Mouse (Mus musculus): ENCODE results near the gene Timm8b. TPM values are rescaled to one million over a fixed set of nuclear protein-coding genes. Genes with fewer than 3 reads are reported as not detected.
"Not testable (repeated sequence)": the region's sequence is repeated elsewhere in the genome, so short reads cannot be mapped to it uniquely, and the experiment has no call there.

Timm8b gene
- polyA plus RNA-seq, 1 experiment from 2014 or later = 108 TPM

GRCm38 (mm10) chr9:50630903-50631302 lies 27.2 kb downstream of the Timm8b start:
- no CpG with 5 or more reads among the region's 8 CpGs for WGBS (ENCODE audit: missing documents)
- H3K36me3 ChIP-seq (ENCODE audit: inconsistent target); H3K79me2 ChIP-seq (ENCODE audit: inconsistent target); H3K27ac ChIP-seq; H3K4me3 ChIP-seq (ENCODE audit: inconsistent target): not testable (repeated sequence)

GRCm38 (mm10) chr9:50632016-50632688 lies 28.4 kb downstream of the Timm8b start:
- no peak overlapping the region for H3K4me3 ChIP-seq (ENCODE audit: inconsistent target)

GRCm38 (mm10) chr9:50633059-50633458 lies 29.3 kb downstream of the Timm8b start:
- Histone ChIP-seq H3K4me3 (ENCODE audit: inconsistent target) (no peak overlapping the region), H3K27ac (no peak overlapping the region), H3K36me3 (ENCODE audit: inconsistent target) (peaks cover 24% of the 10 kb centered on the region), H3K79me2 (ENCODE audit: inconsistent target) (no peaks in the 10 kb centered on the region)
- 78% methylated on average over 2 of the region's 2 CpGs for WGBS (ENCODE audit: missing documents)

More at GRCm38 (mm10) chr9:50632016-50632688, 28.4 kb downstream of the Timm8b start:
- Histone ChIP-seq H3K79me2 (ENCODE audit: inconsistent target) (no peaks in the 10 kb centered on the region), H3K36me3 (ENCODE audit: inconsistent target) (peaks cover 17% of the 10 kb centered on the region), H3K27ac (no peak overlapping the region)
- 87% methylated on average over 6 of the region's 6 CpGs for WGBS (ENCODE audit: missing documents)

- H3K79me2 ChIP-seq (ENCODE audit: inconsistent target) = no peaks in the 10 kb centered on the region
- WGBS (ENCODE audit: missing documents) = 95% methylated on average over 11 of the region's 11 CpGs
- H3K27ac ChIP-seq = no peak overlapping the region
- H3K4me3 ChIP-seq (ENCODE audit: inconsistent target) = no peak overlapping the region
- peaks cover 34% of the 10 kb centered on the region for H3K36me3 ChIP-seq (ENCODE audit: inconsistent target)
Measured at GRCm38 (mm10) chr9:50634270-50634669, 30.6 kb downstream of the Timm8b start.

GRCm38 (mm10) chr9:50646826-50647370 lies 43.2 kb downstream of the Timm8b start:
- Histone ChIP-seq H3K27ac (no peak overlapping the region), H3K36me3 (ENCODE audit: inconsistent target) (peaks cover 90% of the 10 kb centered on the region)
- WGBS (ENCODE audit: missing documents) = 93% methylated on average over 10 of the region's 10 CpGs

GRCm38 (mm10) chr9:50650503-50650902 lies 46.8 kb downstream of the Timm8b start:
- Histone ChIP-seq H3K27ac (no peak overlapping the region), H3K36me3 (ENCODE audit: inconsistent target) (peaks cover 72% of the 10 kb centered on the region; the same call in 1 of the 2 replicates), H3K4me3 (ENCODE audit: inconsistent target) (no peak overlapping the region), H3K79me2 (ENCODE audit: inconsistent target) (no peaks in the 10 kb centered on the region)
- WGBS (ENCODE audit: missing documents) = 93% methylated on average over 10 of the region's 10 CpGs

More at GRCm38 (mm10) chr9:50646826-50647370, 43.2 kb downstream of the Timm8b start:
- Histone ChIP-seq H3K4me3 (ENCODE audit: inconsistent target) (no peak overlapping the region), H3K79me2 (ENCODE audit: inconsistent target) (no peaks in the 10 kb centered on the region)

Other genes with a start within 250 kb of the Timm8b start
- not detected in 3 replicates for gene Plet1, start 109.4 kb upstream of the Timm8b start, polyA plus RNA-seq (2018)
- gene Pts, start 75.2 kb upstream of the Timm8b start, polyA plus RNA-seq (2018) = 36.6 to 64.4 TPM (median 48.4 TPM) in 3 replicates
- gene Il18, start 49.1 kb upstream of the Timm8b start, polyA plus RNA-seq (2018) = 44.2 to 59.1 TPM (median 54.5 TPM) in 3 replicates
- gene Bco2, start 48.7 kb upstream of the Timm8b start, polyA plus RNA-seq (2018) = 2.7 to 3.6 TPM (median 2.9 TPM) in 3 replicates
- not detected in 3 replicates for gene Tex12, start 42.6 kb upstream of the Timm8b start, polyA plus RNA-seq (2018)
- gene Sdhd, start 98 bp upstream of the Timm8b start, polyA plus RNA-seq (2018) = 84.1 to 152 TPM (median 148 TPM) in 3 replicates
- gene Pih1d2, start 13.4 kb downstream of the Timm8b start, polyA plus RNA-seq (2018) = 0.34 to 1.1 TPM (median 0.45 TPM) in 3 replicates
- 17.0 to 40.6 TPM (median 19.3 TPM) in 3 replicates for gene Nkapd1, start 13.6 kb downstream of the Timm8b start, polyA plus RNA-seq (2018)
- 17.0 to 33.3 TPM (median 24.8 TPM) in 3 replicates for gene Dlat, start 55.9 kb downstream of the Timm8b start, polyA plus RNA-seq (2018)
- gene Dixdc1, start 135.6 kb downstream of the Timm8b start, polyA plus RNA-seq (2018) = 0.03 TPM in 1 of 3 replicates, not detected in the others
- not detected in 3 replicates for gene 2310030G06Rik, start 142.6 kb downstream of the Timm8b start, polyA plus RNA-seq (2018)
- gene Cryab, start 147.4 kb downstream of the Timm8b start, polyA plus RNA-seq (2018) = 0.48 to 0.95 TPM (median 0.95 TPM) in 3 replicates
- gene Hspb2, start 148.4 kb downstream of the Timm8b start, polyA plus RNA-seq (2018) = not detected in 3 replicates
- 2.4 to 5.8 TPM (median 2.7 TPM) in 3 replicates for gene Fdxacb1, start 164.3 kb downstream of the Timm8b start, polyA plus RNA-seq (2018)
- gene Alg9, start 171.1 kb downstream of the Timm8b start, polyA plus RNA-seq (2018) = 15.2 to 18.8 TPM (median 15.5 TPM) in 3 replicates
- 11.0 to 58.1 TPM (median 28.0 TPM) in 3 replicates for gene 1110032A03Rik, start 171.6 kb downstream of the Timm8b start, polyA plus RNA-seq (2018)
- 14.4 to 23.7 TPM (median 14.9 TPM) in 3 replicates for gene Ppp2r1b, start 241.4 kb downstream of the Timm8b start, polyA plus RNA-seq (2018)

All from macrophage (primary cell).